Mouse (Mus musculus): ENCODE data around the gene Utp11. TPM values are rescaled to one million over a fixed set of nuclear protein-coding genes. Genes with fewer than 3 reads are reported as not detected.
"Not testable (repeated sequence)": the region's sequence is repeated elsewhere in the genome, so short reads cannot be mapped to it uniquely, and the experiment has no call there.

Gene Utp11
- polyA plus RNA-seq, 1 experiment = 0.85 TPM

DNA sequence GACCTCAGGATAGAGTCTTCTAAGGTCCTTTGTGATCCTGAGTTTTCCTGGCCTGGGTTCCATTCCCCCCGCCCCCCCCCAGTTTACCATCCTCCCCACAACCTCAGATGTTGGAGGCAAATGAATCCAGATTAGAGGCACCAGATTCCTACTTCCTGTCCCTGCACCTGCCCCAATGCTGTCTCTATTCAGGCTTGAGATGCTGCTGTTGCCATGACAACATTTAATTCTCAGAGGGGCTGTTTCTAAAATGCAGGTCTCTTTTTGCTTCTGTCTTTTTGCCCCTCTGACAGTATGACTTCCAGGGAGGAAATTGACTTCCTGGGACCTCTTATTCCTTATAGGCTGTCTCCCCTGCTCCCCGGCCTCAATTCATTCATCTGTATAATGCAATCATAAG lies 43.6 kb upstream of the Utp11 start:
- Histone ChIP-seq H3K4me1 (ENCODE audit: control insufficient read depth, insufficient read depth, insufficient read length, low read length) (peaks cover 6% of the 10 kb centered on the region; the same call in 1 of the 2 replicates), H3K27ac (ENCODE audit: insufficient read depth, low read depth, low read length) (no peak overlapping the region), H3K27me3 (ENCODE audit: control insufficient read depth, insufficient read depth, low read length) (no peaks in the 10 kb centered on the region), H3K4me3 (ENCODE audit: low read depth, low read length) (no peak overlapping the region), H3K36me3 (ENCODE audit: control insufficient read depth, insufficient read depth, low read length) (peaks cover under 1% of the 10 kb centered on the region; the same call in 1 of the 2 replicates)
- 84% methylated on average over 2 of the region's 2 CpGs for WGBS
- no peak for TF ChIP-seq POLR2A (IDR thresholded peaks at IDR 0.05; ENCODE audit: low read depth, low read length)
- TF ChIP-seq CTCF (IDR thresholded peaks at IDR 0.05; ENCODE audit: extremely low read depth, insufficient read length, insufficient replicate concordance, low read depth, low read length) = no peak

DNA sequence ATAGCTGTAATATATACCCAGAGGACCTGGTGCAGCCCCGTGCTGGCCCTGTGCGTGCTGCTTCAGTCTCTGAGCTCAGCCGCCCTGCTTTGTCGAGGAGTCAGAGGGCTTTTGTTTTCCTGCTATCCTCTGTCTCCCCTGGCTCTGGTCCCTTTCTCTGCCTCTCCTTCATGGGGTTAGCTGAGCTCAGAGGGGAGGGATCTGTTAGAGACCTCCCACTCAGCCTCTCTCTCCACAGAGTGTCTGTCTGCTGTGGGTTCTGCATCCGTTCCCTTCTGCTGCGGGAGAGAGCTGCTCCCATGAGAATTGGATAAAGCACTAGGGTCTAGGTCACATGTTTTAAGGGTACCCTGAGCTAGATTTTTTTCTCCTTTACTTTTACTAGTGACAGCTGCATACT lies 32.7 kb upstream of the Utp11 start:
- Histone ChIP-seq H3K4me3 (ENCODE audit: low read depth, low read length) (no peak overlapping the region), H3K27me3 (ENCODE audit: control insufficient read depth, insufficient read depth, low read length) (no peaks in the 10 kb centered on the region), H3K27ac (ENCODE audit: insufficient read depth, low read depth, low read length) (no peak overlapping the region), H3K36me3 (ENCODE audit: control insufficient read depth, insufficient read depth, low read length) (peaks cover 68% of the 10 kb centered on the region), H3K4me1 (ENCODE audit: control insufficient read depth, insufficient read depth, insufficient read length, low read length) (no peaks in the 10 kb centered on the region)
- TF ChIP-seq POLR2A (IDR thresholded peaks at IDR 0.05; ENCODE audit: low read depth, low read length) = no peak
- TF ChIP-seq CTCF (IDR thresholded peaks at IDR 0.05; ENCODE audit: extremely low read depth, insufficient read length, insufficient replicate concordance, low read depth, low read length) = no peak
- 92% methylated on average over 6 of the region's 6 CpGs for WGBS

DNA sequence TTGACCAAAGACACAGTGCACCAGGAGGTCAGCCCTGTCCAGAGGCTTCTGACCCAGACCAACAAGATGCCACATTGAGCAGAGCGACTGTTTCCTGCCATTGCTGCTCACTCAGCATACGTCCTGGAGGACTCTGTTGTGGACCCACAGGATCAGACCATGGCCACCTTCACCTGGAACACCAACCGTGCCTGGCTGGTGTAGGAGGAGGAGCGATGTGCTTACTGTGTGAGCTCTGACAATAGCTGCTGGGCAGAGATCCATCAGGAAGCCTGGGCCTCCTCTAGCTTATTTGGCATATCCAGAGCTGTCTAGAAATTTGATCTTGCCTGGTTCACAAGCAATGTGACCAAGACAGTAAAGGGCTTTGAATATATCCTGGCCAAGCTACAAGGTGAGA lies 25.7 kb upstream of the Utp11 start:
- H3K27me3 ChIP-seq (ENCODE audit: control insufficient read depth, insufficient read depth, low read length) = no peaks in the 10 kb centered on the region
- H3K27ac ChIP-seq (ENCODE audit: insufficient read depth, low read depth, low read length) = no peak overlapping the region
- peaks cover 48% of the 10 kb centered on the region for H3K36me3 ChIP-seq (ENCODE audit: control insufficient read depth, insufficient read depth, low read length)
- 94% methylated on average over 4 of the region's 4 CpGs for WGBS
- no peak overlapping the region for H3K4me3 ChIP-seq (ENCODE audit: low read depth, low read length)
- no peak for TF ChIP-seq CTCF (IDR thresholded peaks at IDR 0.05; ENCODE audit: extremely low read depth, insufficient read length, insufficient replicate concordance, low read depth, low read length)
- peaks cover 3% of the 10 kb centered on the region for H3K4me1 ChIP-seq (ENCODE audit: control insufficient read depth, insufficient read depth, insufficient read length, low read length)

DNA sequence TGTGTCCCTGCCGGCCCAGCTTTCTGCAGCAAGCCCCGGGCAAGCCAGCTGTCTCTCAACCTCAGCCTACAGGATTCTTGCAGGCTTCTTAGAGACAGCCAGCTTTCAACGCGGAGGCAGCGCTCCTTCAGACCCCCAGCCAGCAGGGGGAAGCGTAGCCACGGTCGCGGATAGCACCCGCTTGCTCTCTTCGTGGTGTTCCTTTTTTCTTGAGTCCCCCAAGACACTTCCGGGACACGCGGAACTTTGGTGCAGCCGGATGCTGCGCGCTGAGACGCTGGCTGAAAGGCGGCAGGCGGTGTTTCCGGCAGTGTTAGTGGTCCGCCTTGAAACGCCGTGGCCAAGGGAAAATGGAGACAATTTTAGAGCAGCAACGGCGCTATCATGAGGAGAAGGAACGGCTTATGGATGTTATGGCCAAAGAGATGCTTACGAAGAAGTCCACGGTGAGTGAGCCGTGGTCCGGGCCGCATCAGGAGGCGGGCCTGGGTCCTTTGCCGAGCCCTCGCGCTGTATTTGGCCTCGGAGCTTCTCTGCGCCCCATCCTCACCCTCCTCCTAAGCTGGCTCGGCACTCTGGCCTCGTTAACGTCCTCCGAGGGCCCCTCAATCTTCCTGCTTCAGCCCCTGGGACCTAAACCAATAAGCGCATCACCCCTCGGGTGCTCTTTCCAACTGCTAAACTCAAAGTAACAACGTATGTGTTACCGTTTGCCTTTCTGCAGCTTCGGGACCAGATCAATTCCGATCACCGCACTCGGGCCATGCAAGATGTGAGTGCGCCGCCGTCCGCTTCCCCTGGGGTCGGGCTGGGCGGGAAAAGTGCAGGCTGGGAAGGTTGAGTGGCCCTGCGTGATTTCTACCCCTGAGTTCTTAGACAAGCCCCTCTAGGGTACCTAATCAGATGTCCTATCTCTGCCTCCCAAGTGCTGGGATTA lies 21.4 kb upstream of the Utp11 start, which contains the start of gene Sf3a3:
Gene Sf3a3, plus strand, starts transcription at position 232 of the 937 bp plus-strand sequence.
- Histone ChIP-seq H3K4me1 (ENCODE audit: control insufficient read depth, insufficient read depth, insufficient read length, low read length) (peaks cover 5% of the 10 kb centered on the region), H3K4me3 (ENCODE audit: low read depth, low read length) (peak within 1 kb of the TSS; percentile 86), H3K27ac (ENCODE audit: insufficient read depth, low read depth, low read length) (no peak within 1 kb of the TSS), H3K36me3 (ENCODE audit: control insufficient read depth, insufficient read depth, low read length) (peaks cover 25% of the 10 kb centered on the region), H3K27me3 (ENCODE audit: control insufficient read depth, insufficient read depth, low read length) (no peaks in the 10 kb centered on the region)
- TF ChIP-seq POLR2A (IDR thresholded peaks at IDR 0.05; ENCODE audit: low read depth, low read length) (no peak; the same call in 1 of the 2 replicates), CTCF (IDR thresholded peaks at IDR 0.05; ENCODE audit: extremely low read depth, insufficient read length, insufficient replicate concordance, low read depth, low read length) (peak; percentile 77)
- WGBS = under 1% methylated on average over 57 of the region's 57 CpGs

DNA sequence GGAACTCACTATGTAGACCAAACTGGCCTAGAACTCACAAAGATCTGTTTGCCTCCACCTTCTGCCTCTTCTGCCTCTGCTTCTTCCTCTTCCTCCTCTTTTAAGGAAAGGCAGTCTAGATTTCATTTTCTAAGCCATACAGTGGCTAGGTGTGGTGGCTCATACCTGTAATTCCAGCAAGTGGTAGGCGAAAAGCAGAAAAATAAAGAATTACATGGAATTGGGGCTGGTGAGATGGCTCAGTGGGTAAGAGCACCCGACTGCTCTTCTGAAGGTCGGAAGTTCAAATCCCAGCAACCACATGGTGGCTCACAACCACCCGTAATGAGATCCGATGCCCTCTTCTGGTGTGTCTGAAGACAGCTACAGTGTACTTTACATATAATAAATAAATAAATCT lies 20.4 kb upstream of the Utp11 start:
- 67% methylated on average over 5 of the region's 5 CpGs for WGBS
- H3K27me3 ChIP-seq (ENCODE audit: control insufficient read depth, insufficient read depth, low read length); H3K27ac ChIP-seq (ENCODE audit: insufficient read depth, low read depth, low read length); H3K4me3 ChIP-seq (ENCODE audit: low read depth, low read length): not testable (repeated sequence)
- Histone ChIP-seq H3K4me1 (ENCODE audit: control insufficient read depth, insufficient read depth, insufficient read length, low read length) (peaks cover 11% of the 10 kb centered on the region), H3K36me3 (ENCODE audit: control insufficient read depth, insufficient read depth, low read length) (peaks cover 16% of the 10 kb centered on the region)

DNA sequence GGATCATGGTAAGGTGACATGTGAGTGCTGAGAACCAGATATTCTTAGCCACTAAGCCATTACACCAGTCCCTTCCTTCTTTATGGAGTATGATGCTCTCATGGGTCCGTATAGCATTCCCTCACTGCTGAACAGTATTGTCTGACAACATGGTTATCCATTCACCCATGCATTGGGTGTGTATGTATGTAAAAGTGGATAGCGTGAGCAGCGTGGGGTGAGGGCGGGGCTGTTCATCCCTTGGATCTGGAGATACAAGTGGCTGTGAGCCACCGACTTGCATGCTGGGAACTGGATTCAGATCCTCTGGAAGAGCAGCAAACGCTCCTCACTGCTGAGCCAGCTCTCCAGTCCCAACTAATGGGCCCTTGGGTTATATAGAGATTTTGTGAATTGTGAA lies 19.2 kb upstream of the Utp11 start:
- Histone ChIP-seq H3K4me3 (ENCODE audit: low read depth, low read length) (no peak overlapping the region), H3K27ac (ENCODE audit: insufficient read depth, low read depth, low read length) (no peak overlapping the region), H3K36me3 (ENCODE audit: control insufficient read depth, insufficient read depth, low read length) (peaks cover 7% of the 10 kb centered on the region), H3K27me3 (ENCODE audit: control insufficient read depth, insufficient read depth, low read length) (no peaks in the 10 kb centered on the region), H3K4me1 (ENCODE audit: control insufficient read depth, insufficient read depth, insufficient read length, low read length) (peaks cover 12% of the 10 kb centered on the region)
- 82% methylated on average over 6 of the region's 6 CpGs for WGBS
- no peak for TF ChIP-seq POLR2A (IDR thresholded peaks at IDR 0.05; ENCODE audit: low read depth, low read length)
- no peak for TF ChIP-seq CTCF (IDR thresholded peaks at IDR 0.05; ENCODE audit: extremely low read depth, insufficient read length, insufficient replicate concordance, low read depth, low read length)

DNA sequence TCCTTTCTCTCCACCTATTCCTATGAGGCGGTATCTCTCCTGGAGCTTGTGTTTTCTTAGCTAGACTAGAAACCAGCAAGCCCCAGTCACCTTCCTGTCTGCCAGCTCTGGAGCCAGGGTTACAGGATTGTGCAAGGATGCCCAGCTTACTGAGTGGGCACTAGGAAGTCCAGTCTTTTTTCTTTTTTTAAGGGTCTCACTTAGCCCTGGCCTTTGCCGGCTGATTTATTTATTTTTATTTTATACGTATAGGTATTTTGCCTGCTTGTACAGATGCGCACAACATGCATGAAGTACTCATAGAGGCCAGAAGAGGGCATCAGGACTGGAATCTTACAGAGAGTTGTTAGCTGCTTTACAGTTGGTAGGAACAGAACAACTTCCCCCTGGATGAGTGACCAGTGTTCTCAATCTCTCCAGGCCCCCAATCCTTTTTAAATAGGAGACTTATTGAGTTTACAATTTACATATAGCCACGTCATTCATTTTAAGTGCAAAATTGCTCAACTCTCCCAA lies 17.4 kb upstream of the Utp11 start:
- no peaks in the 10 kb centered on the region for H3K36me3 ChIP-seq (ENCODE audit: control insufficient read depth, insufficient read depth, low read length)
- peaks cover 12% of the 10 kb centered on the region for H3K4me1 ChIP-seq (ENCODE audit: control insufficient read depth, insufficient read depth, insufficient read length, low read length)
- no peak for TF ChIP-seq CTCF (IDR thresholded peaks at IDR 0.05; ENCODE audit: extremely low read depth, insufficient read length, insufficient replicate concordance, low read depth, low read length)
- TF ChIP-seq POLR2A (IDR thresholded peaks at IDR 0.05; ENCODE audit: low read depth, low read length) = no peak
- no peak overlapping the region for H3K27ac ChIP-seq (ENCODE audit: insufficient read depth, low read depth, low read length)
- no peaks in the 10 kb centered on the region for H3K27me3 ChIP-seq (ENCODE audit: control insufficient read depth, insufficient read depth, low read length)
- no peak overlapping the region for H3K4me3 ChIP-seq (ENCODE audit: low read depth, low read length)
- WGBS = 4% methylated on average over 5 of the region's 5 CpGs
